Comparison of ENCODE assay signal across 16 mouse cellular contexts in genomic region chr16:7197953-7198352, GRCm38 (mm10).
"Had no signal": no experiment of that assay in that cellular context is flagged by ENCODE, and none has a peak within 500 bp of the region (broad histone marks: within the 10 kb centered on the region; RNA-seq: fewer than 3 reads in every experiment).

No protein-coding gene starts in this region.

- H3K4me1 ChIP-seq: liver, embryonic 12.5 days; neural tube, embryonic 12.5 days; stomach, embryonic 15.5 days had no signal

- H3K9me3 ChIP-seq: liver, embryonic 12.5 days; midbrain, embryonic 10.5 days; midbrain, embryonic 12.5 days; neural tube, embryonic 12.5 days; stomach, embryonic 15.5 days had no signal

- H3K4me2 ChIP-seq: liver, embryonic 12.5 days; lung, embryonic 14.5 days; midbrain, embryonic 12.5 days; neural tube, embryonic 12.5 days; stomach, embryonic 15.5 days had no signal

- H3K36me3 ChIP-seq: liver, embryonic 12.5 days; midbrain, embryonic 10.5 days; midbrain, embryonic 12.5 days; neural tube, embryonic 12.5 days; stomach, embryonic 15.5 days had no signal

- H3K27ac ChIP-seq: liver, embryonic 12.5 days; liver, embryonic 14.5 days; midbrain, embryonic 10.5 days; midbrain, embryonic 12.5 days; neural tube, embryonic 12.5 days; stomach, embryonic 15.5 days; stomach, postnatal 0 days had no signal

- DNase-seq: lung, adult 18-20 months; lung, embryonic 14.5 days; lung, postnatal 10 days; lung, postnatal 4 days; right cerebral cortex, postnatal 14 days; thymus, adult 2 months; thymus, postnatal 25 days; thymus, postnatal 4 days had no signal

- ATAC-seq: liver, embryonic 12.5 days had no signal

- H3K9ac ChIP-seq: liver, embryonic 12.5 days; liver, embryonic 14.5 days; lung, embryonic 14.5 days; midbrain, embryonic 12.5 days; neural tube, embryonic 12.5 days; stomach, embryonic 15.5 days had no signal

- H3K4me3 ChIP-seq: liver, embryonic 12.5 days; midbrain, embryonic 10.5 days; midbrain, embryonic 12.5 days; myocyte; neural tube, embryonic 12.5 days; stomach, embryonic 15.5 days had no signal

- H3K27me3 ChIP-seq: liver, embryonic 12.5 days; midbrain, embryonic 12.5 days; neural tube, embryonic 12.5 days; stomach, embryonic 15.5 days had no signal
